Mouse (Mus musculus) B cell, adult 2 months (primary cell): ENCODE measurements at regions not wholly inside any gene's neighbourhood (a gene's known extent, or its start where the extent isn't known, plus 50 kb on each side); places are given as distances from the start of the nearest gene placed in this dataset.

Experiments
- DNase-seq, 2 experiments: peaks; one replicate each; pipeline ENCODE4 v3.0.0; 2022

DNA sequence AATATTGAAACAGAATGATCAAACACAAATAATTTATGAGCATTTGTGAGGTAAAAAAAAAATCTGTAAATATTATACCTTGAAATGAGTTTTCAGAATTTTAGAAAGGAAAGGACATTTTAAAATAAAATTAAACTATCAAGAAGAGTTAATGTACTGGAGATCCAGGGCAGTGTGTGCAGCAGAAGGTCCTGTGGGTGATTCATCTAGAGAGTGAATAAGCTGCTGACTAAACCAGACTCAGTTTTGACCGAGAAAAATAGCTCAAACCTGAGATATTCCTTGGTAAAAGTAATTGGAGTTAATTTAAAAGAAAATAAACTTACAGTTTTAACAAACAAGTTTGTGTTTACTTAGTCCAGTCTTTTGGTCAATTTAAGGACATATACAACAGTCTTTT lies 1118.6 kb upstream of the Celf2 start:
- DNase-seq, result no peak

DNA sequence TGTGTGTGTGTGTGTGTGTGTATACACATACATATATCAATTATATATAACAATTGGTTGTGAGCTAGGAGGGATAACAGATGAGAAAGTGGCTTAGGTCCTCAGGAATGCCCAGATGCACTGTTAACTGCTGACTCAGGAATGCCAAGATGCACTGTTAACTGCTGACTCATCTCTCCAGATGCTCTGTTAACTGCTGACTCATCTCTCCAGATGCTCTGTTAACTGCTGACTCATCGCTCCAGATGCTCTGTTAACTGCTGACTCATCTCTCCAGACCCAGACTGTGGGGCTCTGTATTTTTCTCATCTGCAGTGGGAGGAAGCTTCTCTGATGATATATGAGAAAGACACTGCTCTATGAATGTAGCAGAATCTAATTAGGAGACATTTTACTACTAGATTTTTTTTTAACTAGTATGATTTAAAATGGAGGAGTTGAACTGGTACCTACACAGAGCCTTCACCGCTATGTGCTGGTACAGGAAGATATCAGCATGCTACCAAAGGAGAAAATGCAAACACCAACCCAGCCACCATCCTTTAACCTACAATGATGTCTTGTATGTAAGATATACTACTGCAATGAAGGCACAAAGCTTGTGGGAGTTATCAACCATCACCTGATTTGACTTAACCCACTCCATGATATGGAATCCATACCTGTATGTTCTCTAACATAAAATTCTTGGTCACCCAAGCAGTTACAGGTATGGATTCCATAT lies 1119.3 kb upstream of the Celf2 start:
- DNase-seq, result no peak

DNA sequence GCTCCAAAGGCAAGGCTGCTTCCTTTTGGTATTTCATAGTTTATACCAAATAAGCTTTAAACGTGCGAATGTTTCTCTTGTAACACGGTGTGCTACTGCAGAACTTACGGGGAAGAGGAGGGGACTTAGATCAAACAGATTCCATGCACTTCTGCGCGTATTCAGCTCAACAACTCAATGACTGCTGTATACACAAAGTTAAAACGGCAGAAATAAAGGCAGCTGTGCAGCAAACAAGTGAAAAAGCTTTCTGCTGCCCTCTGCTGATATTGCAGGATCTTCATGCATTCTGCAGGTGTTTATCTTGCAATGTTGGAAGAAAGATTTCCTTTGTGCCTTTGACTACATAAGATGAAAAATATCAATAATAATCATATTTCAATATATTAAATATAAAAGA lies 1128.7 kb upstream of the Celf2 start:
- no peak for DNase-seq

DNA sequence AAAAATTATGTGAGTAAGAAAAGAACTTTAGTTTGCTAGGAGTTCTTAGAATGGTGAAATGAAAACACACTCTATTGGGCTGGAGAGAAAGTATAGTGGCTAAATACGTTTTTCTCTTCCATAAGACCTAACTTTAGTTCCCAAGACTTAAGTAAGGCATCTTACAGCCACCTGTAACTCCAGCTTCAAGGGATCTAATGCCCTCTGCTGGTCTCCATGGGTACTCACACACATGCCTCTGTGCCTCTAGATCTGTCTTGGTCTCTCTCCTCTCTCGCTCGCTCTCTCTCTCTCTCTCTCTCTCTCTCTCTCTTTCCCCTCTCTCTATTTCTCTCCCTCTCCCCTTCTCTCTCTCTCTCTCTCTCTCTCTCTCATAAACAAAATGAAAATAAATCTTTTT lies 1129.9 kb upstream of the Celf2 start:
- no peak for DNase-seq

DNA sequence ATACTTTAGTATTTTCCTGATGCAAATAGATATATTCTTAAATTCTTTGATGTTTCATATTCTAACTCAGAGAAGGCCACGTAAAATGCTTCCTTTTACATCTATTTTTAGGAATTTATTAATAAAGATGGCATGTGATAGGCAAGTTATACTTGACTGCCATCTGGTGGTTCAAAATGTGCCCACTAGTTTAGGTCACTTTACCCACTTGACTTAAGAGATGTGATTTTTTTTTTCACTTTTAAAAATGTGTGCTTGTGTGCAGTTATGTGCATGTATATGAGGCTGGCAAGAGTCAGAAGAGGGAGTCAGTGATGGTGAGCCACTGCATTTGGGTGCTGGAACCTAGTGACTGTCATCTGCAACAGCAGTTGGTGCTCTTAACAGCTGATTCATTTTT lies 1136.1 kb upstream of the Celf2 start:
- DNase-seq, result no peak

DNA sequence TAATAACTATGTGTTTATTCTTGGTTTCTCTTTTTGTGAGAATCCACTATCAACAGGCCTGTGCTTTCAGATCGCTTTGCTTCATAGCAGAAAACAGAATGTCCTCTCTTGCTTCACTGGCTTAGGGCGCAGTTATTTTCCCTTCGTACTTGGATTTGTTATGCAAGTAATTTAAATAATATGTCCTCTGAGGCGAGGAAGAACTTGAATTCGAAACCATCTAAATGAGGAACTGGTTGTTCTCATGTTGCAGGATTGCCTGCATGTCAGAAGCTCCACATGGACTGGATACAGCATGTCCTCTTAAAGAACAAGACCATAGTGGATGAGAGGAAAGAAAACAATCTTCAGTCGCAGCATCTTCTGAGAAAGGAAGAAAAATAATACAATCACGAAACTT lies 1151.2 kb upstream of the Celf2 start:
- DNase-seq, result no peak

DNA sequence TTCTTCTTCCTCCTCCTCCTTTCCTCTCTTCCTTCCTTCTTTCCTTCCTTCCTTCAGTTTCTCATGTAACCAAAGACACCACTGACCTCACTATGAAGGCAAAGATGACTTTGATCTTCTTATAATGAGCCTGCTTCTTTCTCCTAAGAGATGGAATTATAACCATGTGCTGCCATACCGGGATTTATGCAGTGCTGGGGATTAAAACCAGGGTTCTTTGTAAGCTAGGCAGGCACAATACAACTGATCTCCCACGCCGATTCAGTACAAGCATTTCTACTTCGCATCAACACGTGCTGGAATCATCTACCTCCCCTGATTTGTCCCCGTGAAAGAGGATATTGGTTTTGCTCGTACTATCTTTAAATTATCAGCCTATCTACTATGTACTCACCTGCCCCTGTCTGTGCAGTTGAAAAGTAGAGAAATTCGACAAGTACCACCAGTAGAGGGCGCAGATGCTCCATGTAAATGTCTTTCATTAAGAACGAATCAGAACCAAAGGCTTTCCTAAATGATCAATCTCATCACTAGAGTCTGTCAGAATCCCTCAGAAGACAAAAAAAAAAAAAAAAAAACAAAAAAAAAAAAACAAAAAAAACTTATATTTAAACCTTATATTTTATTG lies 1164.5 kb upstream of the Celf2 start:
- peak; percentile 58 to 62 for DNase-seq

DNA sequence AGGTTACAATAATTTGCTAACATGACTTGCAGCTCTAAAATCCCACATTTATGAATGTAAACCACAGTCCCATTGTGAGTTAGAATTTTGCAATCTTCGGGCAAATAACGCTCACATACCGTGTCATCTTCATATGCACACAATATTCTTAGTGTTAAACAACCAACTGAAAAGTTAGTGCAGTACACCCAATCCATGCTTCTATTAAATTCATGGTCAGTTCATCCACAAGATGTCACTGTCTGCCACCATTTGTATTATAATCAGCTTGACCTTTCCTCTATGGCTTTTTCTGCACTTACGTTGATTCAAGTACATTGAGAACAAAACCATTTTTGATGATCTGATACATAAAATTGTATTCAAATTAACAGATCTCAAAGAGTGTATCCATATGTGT lies 1166.2 kb upstream of the Celf2 start:
- DNase-seq, result no peak

DNA sequence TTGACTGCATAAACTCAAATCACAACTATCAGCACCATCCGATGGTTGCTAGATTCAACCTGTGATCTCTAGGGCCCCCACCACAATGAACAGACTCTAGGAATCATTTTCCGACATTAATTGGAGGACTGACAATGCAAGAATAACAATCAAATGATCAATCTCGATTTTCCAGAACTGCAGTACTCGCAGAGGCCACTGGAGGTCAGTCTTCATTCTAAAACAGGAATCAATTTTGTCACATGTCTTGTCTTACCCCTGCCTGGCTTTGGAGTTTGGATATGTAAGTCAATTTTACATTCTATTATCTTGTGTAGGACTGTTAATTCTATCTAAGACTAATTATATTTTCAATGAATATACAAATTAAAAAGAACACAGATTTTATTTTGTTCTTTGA lies 1167.2 kb upstream of the Celf2 start:
- DNase-seq, result peak; percentile 2 to 12

DNA sequence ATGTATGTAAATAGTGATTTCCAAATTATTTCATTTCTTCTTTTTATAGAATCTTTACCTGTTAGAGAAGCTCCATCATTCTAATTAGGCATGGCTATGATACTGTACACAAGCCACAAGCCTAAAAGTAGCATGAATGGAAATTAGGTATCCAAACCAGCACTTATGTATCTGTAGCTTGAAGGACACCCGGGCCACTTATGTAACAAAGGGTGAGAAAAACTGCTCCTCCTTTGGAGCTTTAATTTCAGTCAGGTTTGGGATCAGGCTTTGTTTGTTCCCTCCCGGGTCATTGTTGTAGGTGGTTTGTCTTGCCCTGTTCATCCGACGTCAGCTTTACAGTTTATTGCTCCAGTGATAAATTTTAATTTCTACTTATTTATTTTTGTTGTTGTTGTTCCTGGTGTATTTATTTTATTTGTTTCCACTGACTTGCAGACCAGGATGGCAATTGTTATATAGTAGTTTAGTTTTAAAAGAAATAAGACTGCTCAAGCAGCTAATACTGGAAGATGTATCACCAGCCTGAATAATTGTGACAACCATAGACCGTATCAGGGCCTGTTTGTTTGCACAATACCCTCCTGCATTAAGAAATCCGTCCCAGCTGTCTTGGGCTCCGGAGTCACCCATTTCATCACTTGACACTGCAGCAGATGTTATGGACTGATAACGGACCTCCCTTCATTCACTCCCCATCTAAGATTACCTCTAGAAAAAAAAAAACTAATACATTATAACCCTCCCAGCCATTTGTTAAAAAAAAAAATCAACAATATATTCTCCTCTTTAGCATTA lies 1181.7 kb upstream of the Celf2 start:
- DNase-seq, result no peak

DNA sequence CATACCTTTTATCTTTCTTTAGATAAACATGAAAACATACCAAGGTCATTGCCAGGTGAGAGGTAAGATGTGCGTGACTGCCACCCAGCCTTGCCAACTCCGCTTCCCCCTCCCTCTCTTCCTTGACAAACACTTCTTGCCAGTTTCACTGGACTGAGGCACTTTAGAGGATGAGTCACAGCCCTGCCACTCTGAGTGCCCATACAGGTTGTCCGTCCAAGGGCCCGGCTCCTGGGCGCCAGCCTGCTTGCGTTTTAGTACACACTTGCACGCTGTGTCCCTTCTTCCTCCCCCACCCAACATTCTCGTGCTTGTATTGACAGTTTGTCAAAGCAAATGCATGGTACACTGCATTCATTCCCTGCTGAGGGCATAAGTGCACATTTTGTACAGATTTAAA lies 1151.7 kb upstream of the 4930412O13Rik start:
- DNase-seq, result no peak

DNA sequence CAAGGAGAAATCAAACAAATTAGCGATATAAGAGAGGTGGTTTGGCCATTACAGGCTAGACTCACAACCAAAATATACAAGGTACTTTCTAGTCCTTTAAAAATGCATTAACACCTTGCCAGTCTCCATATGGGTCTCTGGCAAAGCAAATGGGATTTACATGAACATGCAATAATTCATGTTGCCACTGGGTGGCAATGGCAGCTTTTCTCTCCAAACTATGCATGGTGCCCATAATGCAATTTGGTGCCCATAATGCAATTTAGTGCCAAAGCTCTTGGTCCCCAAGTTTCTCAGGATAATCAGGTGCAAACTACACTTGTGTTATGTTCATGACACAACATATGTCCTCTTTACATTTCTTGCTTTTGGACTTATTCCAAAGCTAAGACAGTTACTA lies 1126.9 kb upstream of the 4930412O13Rik start:
- peak; percentile 2 to 5 for DNase-seq

DNA sequence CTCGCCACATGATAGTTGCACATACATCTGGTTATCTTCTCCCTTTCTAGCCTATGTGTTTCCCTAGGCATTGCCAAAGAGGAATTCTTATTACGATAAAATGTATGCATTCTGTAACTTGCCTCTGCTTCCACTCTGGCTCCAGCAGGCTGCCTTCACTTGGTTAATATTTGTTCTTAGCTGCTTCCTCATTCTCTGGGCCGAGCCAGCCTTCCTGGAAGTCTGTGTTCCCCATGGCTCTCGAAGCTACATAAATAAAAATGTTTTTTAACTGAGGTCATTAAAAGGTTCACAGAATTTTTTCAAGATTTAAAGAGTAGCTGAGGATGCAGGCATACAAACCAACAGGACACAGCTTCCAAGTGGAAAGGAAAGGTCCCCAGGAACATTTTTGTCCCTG lies 1124.5 kb upstream of the 4930412O13Rik start:
- DNase-seq, result no peak

DNA sequence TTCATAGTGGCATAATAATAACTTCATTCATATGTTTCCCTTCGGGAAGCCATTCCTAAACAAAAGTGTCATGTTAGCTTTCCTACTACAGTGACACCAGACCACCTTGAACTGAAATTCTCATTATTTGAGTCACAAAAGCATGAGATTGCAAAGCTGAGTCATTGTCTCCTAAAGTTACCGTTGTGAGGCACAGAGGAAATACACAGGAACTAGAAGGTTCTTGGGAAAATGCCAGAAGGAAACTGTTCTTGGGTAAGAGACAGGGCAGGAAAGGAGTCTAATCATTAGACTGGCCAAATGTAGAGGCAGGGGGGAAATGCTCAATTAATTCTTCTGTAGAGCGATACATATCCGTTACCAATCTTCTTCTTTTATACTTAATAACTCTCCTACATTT lies 1110.4 kb upstream of the 4930412O13Rik start:
- no peak for DNase-seq

DNA sequence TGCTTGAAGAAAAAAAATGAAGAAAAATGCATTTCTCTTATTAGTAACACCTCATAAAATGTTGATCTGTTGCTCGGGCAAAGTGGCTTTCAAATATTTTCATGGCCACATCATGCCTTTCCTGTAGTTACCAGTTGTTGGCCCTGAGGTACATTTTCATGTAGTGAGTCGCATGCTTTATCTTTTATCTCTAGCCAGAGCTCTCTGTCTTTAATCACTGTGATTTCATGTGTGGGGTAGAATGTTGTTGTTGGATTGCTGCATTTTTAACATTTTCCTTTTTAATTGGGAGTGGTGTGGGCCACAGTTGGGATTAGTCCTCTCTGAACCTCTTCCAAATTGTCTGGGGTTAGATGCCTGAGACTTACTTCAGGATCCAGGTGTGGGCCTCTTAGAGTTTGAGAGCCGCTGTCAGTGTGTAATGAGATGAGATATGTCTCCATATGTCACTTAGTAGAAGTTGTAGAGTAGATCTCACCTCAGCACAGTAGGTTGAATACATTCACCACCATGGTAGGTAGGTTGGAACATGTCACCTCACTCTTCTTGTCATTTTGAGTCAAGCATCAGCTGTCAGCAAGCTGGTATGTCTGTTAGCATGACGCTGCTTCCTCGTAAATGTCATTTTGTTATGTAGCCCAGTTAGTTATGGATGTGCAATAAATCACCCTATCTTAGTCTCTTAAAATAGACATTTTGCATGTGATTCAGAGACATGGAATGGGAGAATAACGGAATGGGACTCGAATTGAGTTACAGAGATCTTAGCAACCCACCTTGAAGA lies 1099.7 kb upstream of the 4930412O13Rik start:
- no peak for DNase-seq

DNA sequence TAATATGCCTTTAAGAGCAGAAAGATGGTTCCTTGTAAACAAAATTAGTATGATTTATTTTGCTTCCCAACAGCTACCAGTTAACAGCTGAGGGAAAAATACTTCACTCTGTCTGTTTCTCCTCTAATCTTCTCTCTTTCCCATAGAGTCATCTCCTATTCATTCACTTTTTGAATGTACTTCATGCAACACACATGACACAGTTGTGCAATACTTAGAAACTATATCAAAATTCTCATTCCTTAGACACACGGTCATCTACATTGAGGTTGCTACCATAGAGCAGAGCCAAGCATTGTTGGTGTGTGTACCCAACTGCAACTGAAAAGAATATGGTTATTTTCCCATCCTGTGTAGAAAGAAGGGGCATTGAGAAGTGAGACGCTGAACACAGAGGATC lies 1098.8 kb upstream of the 4930412O13Rik start:
- DNase-seq, result no peak

DNA sequence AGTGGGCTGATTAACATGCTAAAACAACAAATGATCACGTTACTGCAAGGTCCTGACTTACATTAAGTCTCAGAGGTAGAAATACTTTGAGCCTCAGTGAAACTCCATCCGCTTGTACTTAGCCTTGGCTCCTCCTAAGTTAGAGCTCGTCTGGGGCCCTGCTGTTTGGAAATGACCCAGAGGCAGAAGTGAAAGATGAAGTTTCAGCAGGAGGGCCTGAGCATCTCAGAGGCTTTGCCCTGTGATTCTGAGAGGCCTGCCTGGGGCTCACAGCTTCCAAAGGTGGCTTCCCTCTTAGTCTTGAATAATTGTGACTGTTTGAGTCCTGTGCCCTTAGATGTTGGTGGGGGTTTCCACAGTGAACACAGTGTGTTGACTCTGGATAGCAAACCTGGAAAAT lies 1079.0 kb upstream of the 4930412O13Rik start:
- no peak for DNase-seq

DNA sequence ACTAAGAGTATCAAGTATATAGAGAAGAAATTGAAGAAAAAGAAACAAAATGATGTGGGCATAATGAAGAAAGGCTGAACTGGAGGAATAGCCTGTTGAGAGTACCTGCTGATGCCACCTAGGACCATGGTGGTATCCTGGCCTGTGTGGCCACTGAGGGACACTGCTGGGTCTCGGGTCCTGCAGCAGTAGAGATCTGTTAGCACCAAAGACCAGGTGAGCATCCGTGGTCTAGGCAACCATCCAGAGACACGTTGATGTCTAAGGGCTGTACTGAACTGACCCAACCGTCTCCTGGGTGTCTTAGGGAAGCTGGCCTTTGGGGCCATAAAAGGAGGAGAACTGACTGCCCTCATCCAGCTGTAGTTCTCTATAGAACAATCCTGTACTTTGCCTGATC lies 1071.4 kb upstream of the 4930412O13Rik start:
- DNase-seq, result no peak

DNA sequence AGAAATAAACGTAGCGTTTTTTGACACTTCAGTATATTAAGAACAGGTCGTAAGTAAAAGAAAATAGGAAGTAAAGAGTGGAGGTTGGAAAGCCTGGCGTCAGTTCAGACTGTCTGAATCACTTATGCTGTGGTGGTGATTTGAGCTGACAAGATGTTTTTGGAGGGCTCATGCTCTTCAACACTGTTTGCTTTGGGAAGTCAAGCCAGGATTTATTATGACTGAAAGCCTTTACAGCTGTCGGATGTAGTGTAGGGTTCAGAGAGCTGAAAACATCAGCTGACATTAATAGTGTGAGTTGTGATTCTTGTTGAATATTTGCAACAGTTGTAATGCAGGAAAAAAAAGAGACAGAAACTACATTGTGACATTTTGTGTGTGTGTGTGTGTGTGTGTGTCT lies 1062.9 kb upstream of the 4930412O13Rik start:
- DNase-seq, result no peak

DNA sequence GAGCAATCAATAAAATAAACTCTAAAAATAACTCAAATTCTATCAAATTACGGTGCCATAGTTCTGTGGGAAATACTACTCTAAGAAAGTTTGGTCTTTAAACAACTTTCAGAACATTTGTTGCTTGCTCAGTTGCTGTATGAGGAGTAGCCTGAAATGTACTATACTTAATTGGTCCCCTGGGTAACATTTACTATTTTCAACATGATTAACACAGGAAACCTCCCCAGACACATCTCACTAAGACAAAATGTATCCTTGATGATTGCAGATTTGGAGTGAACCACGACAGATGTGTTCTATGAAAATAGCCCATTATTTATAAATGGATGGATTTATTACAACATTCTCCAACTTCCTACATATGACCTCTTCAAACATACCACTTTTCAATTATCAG lies 1055.6 kb upstream of the 4930412O13Rik start:
- no peak for DNase-seq
